Mouse (Mus musculus) heart, postnatal 0 days (tissue): ENCODE measurements around the gene P3h1.

Experiments
- CTCF ChIP-seq: IDR thresholded peaks from 2 replicates; pipeline ENCODE4 v1.5.1; 2016; ENCODE audit warnings: antibody characterized with exemption, control low read depth, low read depth
- EP300 ChIP-seq: IDR thresholded peaks from 2 replicates; pipeline ENCODE4 v1.6.1; 2016; ENCODE audit warnings: antibody characterized with exemption, low read depth

DNA sequence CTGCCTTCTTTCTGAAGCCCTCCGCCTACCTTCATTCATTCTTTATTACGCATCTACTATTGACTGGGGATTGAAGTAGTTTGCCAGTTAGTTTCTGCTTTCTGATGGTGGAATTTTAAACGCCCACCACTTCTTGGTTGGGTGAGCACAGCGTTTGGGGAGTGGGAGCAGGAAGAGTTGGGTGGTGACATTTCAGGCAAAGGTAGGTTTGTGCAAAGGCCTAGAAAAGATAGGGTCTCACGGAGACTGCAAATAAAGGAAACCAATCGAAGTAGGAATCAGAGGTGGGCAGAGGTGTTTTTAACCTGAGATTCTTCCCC is 62.4 kb downstream of the P3h1 start:
- no peak for TF ChIP-seq EP300
- no peak for TF ChIP-seq CTCF
